ENCODE assay signal across 21 mouse cellular contexts in the genomic region with DNA sequence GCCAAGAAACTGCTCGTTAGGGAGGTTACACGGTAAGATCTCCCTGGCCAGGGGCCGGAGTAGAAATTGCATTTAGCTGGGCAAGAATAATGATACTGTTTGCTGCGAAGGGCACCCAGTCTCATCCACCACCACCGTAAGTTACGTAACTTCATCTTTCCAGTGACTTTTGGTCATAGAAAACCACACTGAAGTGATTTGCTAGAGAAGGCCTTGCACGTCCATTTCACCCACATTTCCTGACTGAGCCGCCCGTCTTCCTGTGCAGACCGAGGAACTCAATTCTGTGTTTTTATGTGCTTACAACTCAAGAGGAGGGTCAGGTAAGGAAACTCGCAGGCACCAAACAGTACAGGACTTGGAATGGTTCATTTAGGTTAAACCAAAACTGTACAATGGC. TPM values are rescaled to one million over a fixed set of nuclear protein-coding genes. Genes with fewer than 3 reads are reported as not detected.
DNase-seq lines count a peak whose midpoint lies in the region; ATAC-seq and TF ChIP-seq lines count a peak whose summit lies in the region.
"Had no signal": no experiment of that assay in that cellular context is flagged by ENCODE, and none has a peak within 500 bp of the region (broad histone marks: within the 10 kb centered on the region; RNA-seq: fewer than 3 reads in every experiment).

No protein-coding gene starts in this region.

- H3K36me3 ChIP-seq in heart, embryonic 10.5 days: peaks cover 21% of the 10 kb centered on the region; the same call in 1 of the 2 replicates
- no peaks in the 10 kb centered on the region for H3K36me3 ChIP-seq in intestine, postnatal 0 days (ENCODE audit: control insufficient read depth, insufficient read depth)
- peaks cover 10% of the 10 kb centered on the region for H3K36me3 ChIP-seq in kidney, embryonic 15.5 days

- peaks cover 9% of the 10 kb centered on the region; the same call in 1 of the 2 replicates for H3K4me1 ChIP-seq in heart, embryonic 10.5 days
- no peaks in the 10 kb centered on the region for H3K4me1 ChIP-seq in intestine, postnatal 0 days (replicated peaks; ENCODE audit: control insufficient read depth, insufficient read depth, low read length)
- H3K4me1 ChIP-seq in kidney, embryonic 15.5 days: no peaks in the 10 kb centered on the region
- H3K4me1 ChIP-seq: embryonic facial prominence, embryonic 10.5 days; embryonic facial prominence, embryonic 12.5 days; forebrain, embryonic 13.5 days; forebrain, embryonic 15.5 days had no signal

- 95% methylated on average over 11 of the region's 11 CpGs for WGBS in heart, embryonic 10.5 days
- 92% methylated on average over 11 of the region's 11 CpGs for WGBS in intestine, postnatal 0 days
- WGBS in kidney, embryonic 15.5 days: 91% methylated on average over 11 of the region's 11 CpGs

- intact Hi-C loops in heart, postnatal 14 days (cut with DNase I): no loop called here

- H3K9me3 ChIP-seq in heart, embryonic 10.5 days: no peaks in the 10 kb centered on the region
- H3K9me3 ChIP-seq in intestine, postnatal 0 days (ENCODE audit: control insufficient read depth): no peaks in the 10 kb centered on the region
- H3K9me3 ChIP-seq in kidney, embryonic 15.5 days (replicated peaks): no peaks in the 10 kb centered on the region
- H3K9me3 ChIP-seq: embryonic facial prominence, embryonic 10.5 days; embryonic facial prominence, embryonic 12.5 days; forebrain, embryonic 13.5 days; forebrain, embryonic 15.5 days had no signal

- peak; percentile 30 for DNase-seq in heart, embryonic 10.5 days (ENCODE audit: low spot score)
- no peak for DNase-seq in heart, postnatal 14 days
- no peak for DNase-seq in cerebellum, adult 8-10 months
- DNase-seq: adrenal gland, adult 2 months; adrenal gland, postnatal 10 days; adrenal gland, postnatal 25 days; cerebellum, adult 11 months; cerebellum, adult 18-20 months; cerebellum, adult 9-10 months; cerebellum, postnatal 10 days; cerebellum, postnatal 25 days; forebrain, postnatal 0 days had no signal

- no peaks in the 10 kb centered on the region for H3K27me3 ChIP-seq in heart, embryonic 10.5 days (ENCODE audit: insufficient read depth, poor library complexity, severe bottlenecking)
- H3K27me3 ChIP-seq in intestine, postnatal 0 days (replicated peaks; ENCODE audit: control insufficient read depth, insufficient read depth, low read length): no peaks in the 10 kb centered on the region
- no peaks in the 10 kb centered on the region for H3K27me3 ChIP-seq in kidney, embryonic 15.5 days
- H3K27me3 ChIP-seq: embryonic facial prominence, embryonic 12.5 days; forebrain, embryonic 13.5 days; forebrain, embryonic 15.5 days had no signal

- ATAC-seq in common myeloid progenitor, adult 5-6 weeks (replicated peaks; ENCODE audit: low read depth, poor library complexity, severe bottlenecking): peak; percentile 79
- ATAC-seq in hematopoietic stem cell, adult 5-6 weeks (replicated peaks in 1 of 2; ENCODE audit: insufficient read depth in 1 of 2, low FRiP score in 2 of 2, low TSS enrichment in 1 of 2, low read depth in 1 of 2, poor library complexity in 2 of 2, severe bottlenecking in 2 of 2): peak; percentile 56 to 68; a peak in 2 of 4 replicates
- peak; percentile 71 for ATAC-seq in megakaryocyte progenitor cell, adult 5-6 weeks (replicated peaks; ENCODE audit: poor library complexity)
- ATAC-seq in intestine, postnatal 0 days: no peak
- ATAC-seq in kidney, embryonic 15.5 days (replicated peaks; ENCODE audit: low FRiP score): no peak
- ATAC-seq: forebrain, embryonic 13.5 days; forebrain, embryonic 15.5 days; forebrain, postnatal 0 days had no signal

- no peak for TF ChIP-seq CTCF in intestine, postnatal 0 days (IDR thresholded peaks at IDR 0.05; ENCODE audit: low read depth)

- no peak overlapping the region for H3K4me2 ChIP-seq in intestine, postnatal 0 days (replicated peaks; ENCODE audit: low read depth)
- H3K4me2 ChIP-seq in kidney, embryonic 15.5 days: no peak overlapping the region
- H3K4me2 ChIP-seq: embryonic facial prominence, embryonic 12.5 days; forebrain, embryonic 13.5 days; forebrain, embryonic 15.5 days had no signal

- no peak overlapping the region for H3K4me3 ChIP-seq in heart, embryonic 10.5 days
- H3K4me3 ChIP-seq in intestine, postnatal 0 days (ENCODE audit: low read depth, low read length): no peak overlapping the region
- no peak overlapping the region for H3K4me3 ChIP-seq in kidney, embryonic 15.5 days (replicated peaks)
- H3K4me3 ChIP-seq: embryonic facial prominence, embryonic 10.5 days; embryonic facial prominence, embryonic 12.5 days; forebrain, embryonic 13.5 days; forebrain, embryonic 15.5 days had no signal

- H3K9ac ChIP-seq in intestine, postnatal 0 days (ENCODE audit: low read depth, low read length): no peak overlapping the region
- H3K9ac ChIP-seq in kidney, embryonic 15.5 days: no peak overlapping the region
- H3K9ac ChIP-seq: embryonic facial prominence, embryonic 12.5 days; forebrain, embryonic 13.5 days; forebrain, embryonic 15.5 days; forebrain, postnatal 0 days had no signal

- H3K27ac ChIP-seq in heart, embryonic 10.5 days: no peak overlapping the region
- H3K27ac ChIP-seq in intestine, postnatal 0 days (ENCODE audit: low read depth, low read length): no peak overlapping the region
- no peak overlapping the region for H3K27ac ChIP-seq in kidney, embryonic 15.5 days
- H3K27ac ChIP-seq: embryonic facial prominence, embryonic 10.5 days; embryonic facial prominence, embryonic 12.5 days; forebrain, embryonic 13.5 days; forebrain, embryonic 15.5 days had no signal

RNA-seq across cellular contexts. Expression of a gene that starts 36.1 kb away (rescaled TPM):
- 205 and 235 TPM in 2 replicates for polyA plus RNA-seq in heart, embryonic 10.5 days (2016; fragmentation: Nextera tagmentation; extraction: Ambion mirVana)
- 1,000 to 10,000 TPM; 9,386 to 9,784 TPM for total RNA-seq in heart, postnatal 14 days (2021)
- total RNA-seq in common myeloid progenitor, adult 5-6 weeks (2017): 107 and 133 TPM in 2 replicates
- 84.5 and 95.1 TPM in 2 replicates for total RNA-seq in hematopoietic stem cell, adult 5-6 weeks (2017)
- 72.8 and 78.3 TPM in 2 replicates for total RNA-seq in megakaryocyte progenitor cell, adult 5-6 weeks (2015)
- total RNA-seq in megakaryocyte progenitor cell, adult 5-6 weeks (2017): 98.4 and 99.1 TPM in 2 replicates
- 26.1 and 27.3 TPM in 2 replicates for polyA plus RNA-seq in intestine, postnatal 0 days (2015; fragmentation: Nextera tagmentation; extraction: Ambion mirVana)
- polyA plus RNA-seq in kidney, embryonic 15.5 days (2015; fragmentation: Nextera tagmentation; extraction: Ambion mirVana): 37.3 and 37.8 TPM in 2 replicates

Comparison
In these comparisons a context has a peak if more than half of its experiments do, and no peak if none do; other contexts are left out.
1. ATAC-seq: peak in common myeloid progenitor, adult 5-6 weeks (single experiment), hematopoietic stem cell, adult 5-6 weeks (2 of 2) and megakaryocyte progenitor cell, adult 5-6 weeks (single experiment); none in intestine, postnatal 0 days (single experiment) and kidney, embryonic 15.5 days (single experiment).
2. RNA of a gene that starts 36.1 kb away (total RNA-seq): 9,386 to 9,784 TPM in heart, postnatal 14 days; 107 to 133 TPM in common myeloid progenitor, adult 5-6 weeks, 72.8 to 99.1 TPM in megakaryocyte progenitor cell, adult 5-6 weeks and 84.5 to 95.1 TPM in hematopoietic stem cell, adult 5-6 weeks; every median in the first group is over 10 times any median in the second.